Mouse (Mus musculus) c-Kit-positive CD71-positive TER-119-positive erythroid progenitor cells, embryonic 14.5 days (primary cell): ENCODE results near the gene Fut2.

Source experiments
- DNase-seq: peaks from one replicate; pipeline ENCODE4 v3.0.0-alpha.2; 2013; ENCODE audit warnings: low spot score

The Fut2 gene

DNA sequence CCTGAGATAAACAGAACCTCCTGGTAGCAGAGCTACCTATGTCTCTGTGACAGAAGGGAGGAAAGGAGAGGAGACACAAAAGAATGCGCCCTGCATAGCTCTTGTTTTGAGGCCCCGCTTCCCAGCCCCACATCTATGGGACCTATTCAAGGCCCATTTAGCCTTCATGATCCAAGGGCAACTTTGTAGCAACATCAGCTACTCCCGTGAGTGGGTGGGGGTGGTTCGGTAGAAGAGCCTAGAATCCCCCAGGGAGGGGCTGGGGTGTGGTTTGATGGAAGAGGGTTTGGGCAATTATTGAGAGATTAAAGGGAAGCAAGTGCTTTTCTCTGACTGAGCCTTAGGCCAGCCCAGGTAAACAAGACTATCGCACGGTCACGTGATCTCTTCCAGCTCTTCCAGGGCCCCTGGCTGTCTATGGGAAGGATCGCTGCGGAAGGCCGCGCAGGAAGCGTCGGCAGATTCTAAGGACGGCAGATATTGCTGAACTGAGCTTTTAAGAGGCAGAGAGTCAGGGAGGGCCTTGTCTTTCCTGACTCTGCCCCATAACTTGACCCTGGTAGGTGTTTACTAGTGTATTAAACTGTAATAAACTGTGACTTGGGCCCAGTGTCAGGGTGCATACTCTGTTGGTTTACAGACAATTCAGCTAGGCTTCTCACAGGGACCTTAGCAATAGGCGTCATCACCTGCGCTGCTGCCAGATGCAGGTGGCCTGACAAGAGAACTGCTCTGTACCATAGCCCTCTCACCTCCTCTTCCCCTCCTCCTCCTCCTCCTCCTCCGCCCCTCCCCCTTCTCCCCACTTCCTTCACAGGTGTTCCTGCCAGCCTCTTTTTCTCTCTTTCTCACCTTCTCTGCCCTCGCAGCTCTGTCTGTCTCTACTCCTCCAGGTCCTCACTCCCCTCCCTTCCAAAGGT is 67.0 kb downstream of the Fut2 start:
- no peak for DNase-seq
